Mouse (Mus musculus) CH12.LX (cell line): ENCODE measurements around the gene Ggnbp2. TPM values are rescaled to one million over a fixed set of nuclear protein-coding genes. Genes with fewer than 3 reads are reported as not detected.

Experiments
- DNase-seq: peaks from one replicate; pipeline ENCODE4 v3.0.0-alpha.2; 2013; ENCODE audit errors: extremely low read depth
- H3K27ac ChIP-seq: 2 replicates; pipeline ENCODE4 v1.5.1; 2012; ENCODE audit warnings: low read depth, mild to moderate bottlenecking, control low read depth, moderate library complexity; ENCODE audit not compliant: insufficient read depth
- H3K27me3 ChIP-seq: replicated peaks from 2 replicates; pipeline ENCODE3; 2012; ENCODE audit warnings: inconsistent platforms
- H3K36me3 ChIP-seq, 2 experiments: replicated peaks in 1 of 2; 2 replicates each; pipeline versions ENCODE3 to v1.6.1; 2012; ENCODE audit warnings: inconsistent platforms in 1 of 2, low read length in 1 of 2, mild to moderate bottlenecking in 1 of 2, mixed read lengths in 1 of 2, moderate library complexity in 1 of 2; ENCODE audit not compliant: control insufficient read depth in 1 of 2, insufficient read depth in 1 of 2
- H3K4me1 ChIP-seq, 2 experiments: 2 replicates each; pipeline ENCODE4 v1.6.1; 2012; ENCODE audit warnings: inconsistent platforms in 1 of 2, moderate library complexity in 1 of 2; ENCODE audit not compliant: insufficient read depth in 2 of 2, control insufficient read depth in 1 of 2
- H3K4me2 ChIP-seq: 2 replicates; pipeline ENCODE4 v1.6.1; 2012; ENCODE audit warnings: low read depth, mild to moderate bottlenecking, control low read depth; ENCODE audit not compliant: poor library complexity, insufficient read depth, severe bottlenecking
- H3K4me3 ChIP-seq, 3 experiments: fragments of 150-350 bp in 1 of 3; sonication (generic) in 1 of 3; replicated peaks in 1 of 3; 2 replicates each; pipeline versions ENCODE3 to v1.5.1; 2011 to 2012; ENCODE audit warnings: low read depth in 2 of 3, low read length in 2 of 3, mild to moderate bottlenecking in 2 of 3, moderate library complexity in 2 of 3, control low read depth in 1 of 3, improper control_type of control experiment in 1 of 3, inconsistent platforms in 1 of 3, mixed read lengths in 1 of 3; ENCODE audit not compliant: poor library complexity in 1 of 3
- H3K79me2 ChIP-seq: replicated peaks from 2 replicates; pipeline ENCODE4 v1.6.1; 2012; ENCODE audit warnings: mild to moderate bottlenecking, moderate library complexity; ENCODE audit not compliant: control insufficient read depth, poor library complexity, insufficient read depth, severe bottlenecking; ENCODE audit errors: extremely low read depth
- H3K9ac ChIP-seq: 2 replicates; pipeline ENCODE4 v1.6.1; 2012; ENCODE audit warnings: low read depth, mild to moderate bottlenecking, control low read depth, moderate library complexity; ENCODE audit not compliant: insufficient read depth
- H3K9me3 ChIP-seq: replicated peaks from 2 replicates; pipeline ENCODE3; 2012; ENCODE audit warnings: low read length, inconsistent platforms, mixed read lengths
- BHLHE40 ChIP-seq: IDR thresholded peaks from 2 replicates; pipeline ENCODE4 v1.6.1; 2011; ENCODE audit warnings: mild to moderate bottlenecking, low read depth, low read length, improper control_type of control experiment
- E2F4 ChIP-seq: IDR thresholded peaks from 2 replicates; pipeline ENCODE4 v1.6.1; 2011; ENCODE audit warnings: low read depth, low read length, improper control_type of control experiment; ENCODE audit not compliant: insufficient replicate concordance
- EP300 ChIP-seq: IDR thresholded peaks from 2 replicates; pipeline ENCODE4 v1.6.1; 2011; ENCODE audit warnings: low read length, improper control_type of control experiment
- ETS1 ChIP-seq: conservative IDR thresholded peaks from 2 replicates; pipeline ENCODE4 v1.6.1; 2012; ENCODE audit warnings: low read depth, mild to moderate bottlenecking, inconsistent platforms, low read length, improper control_type of control experiment, moderate library complexity
- JUN ChIP-seq: IDR thresholded peaks from 2 replicates; pipeline ENCODE4 v1.6.1; 2011; ENCODE audit warnings: low read depth, mild to moderate bottlenecking, low read length, improper control_type of control experiment, moderate library complexity; ENCODE audit not compliant: insufficient read depth
- JUND ChIP-seq: conservative IDR thresholded peaks from 2 replicates; pipeline ENCODE4 v1.6.1; 2011; ENCODE audit warnings: low read depth, low read length, improper control_type of control experiment
- MAX ChIP-seq: IDR thresholded peaks from 2 replicates; pipeline ENCODE4 v1.6.1; 2011; ENCODE audit warnings: low read length, improper control_type of control experiment
- MAZ ChIP-seq: IDR thresholded peaks from 2 replicates; pipeline ENCODE4 v1.6.1; 2012; ENCODE audit warnings: low read depth, mild to moderate bottlenecking, inconsistent platforms, low read length, improper control_type of control experiment, moderate library complexity
- MYC ChIP-seq: IDR thresholded peaks from 2 replicates; pipeline ENCODE4 v1.6.1; 2011; ENCODE audit warnings: low read depth, mild to moderate bottlenecking, improper control_type of control experiment, low read length
- NELFE ChIP-seq: IDR thresholded peaks from 2 replicates; pipeline ENCODE4 v1.6.1; 2011; ENCODE audit warnings: low read depth, low read length, improper control_type of control experiment
- NRF1 ChIP-seq: IDR thresholded peaks from 2 replicates; pipeline ENCODE4 v1.6.1; 2014; ENCODE audit warnings: low read depth, mild to moderate bottlenecking, inconsistent platforms, low read length, improper control_type of control experiment, moderate library complexity
- PAX5 ChIP-seq: IDR thresholded peaks from 2 replicates; pipeline ENCODE4 v1.6.1; 2012; ENCODE audit warnings: low read length, inconsistent platforms, mixed read lengths
- POLR2A ChIP-seq: IDR thresholded peaks from 2 replicates; pipeline ENCODE4 v1.6.1; 2011; ENCODE audit warnings: low read depth, mild to moderate bottlenecking, improper control_type of control experiment, low read length
- POLR2AphosphoS2 ChIP-seq: IDR thresholded peaks from 2 replicates; pipeline ENCODE4 v1.6.1; 2011; ENCODE audit warnings: low read depth, low read length, improper control_type of control experiment
- RCOR1 ChIP-seq: conservative IDR thresholded peaks from 2 replicates; pipeline ENCODE4 v1.6.1; 2012; ENCODE audit warnings: low read depth, mild to moderate bottlenecking, inconsistent platforms, low read length, improper control_type of control experiment
- SIN3A ChIP-seq: IDR thresholded peaks from 2 replicates; pipeline ENCODE4 v1.6.1; 2012; ENCODE audit warnings: low read length, improper control_type of control experiment, inconsistent platforms
- TBP ChIP-seq: conservative IDR thresholded peaks from 2 replicates; pipeline ENCODE4 v1.6.1; 2011; ENCODE audit warnings: low read depth, low read length, improper control_type of control experiment
- UBTF ChIP-seq: IDR thresholded peaks from 2 replicates; pipeline ENCODE4 v1.6.1; 2012; ENCODE audit warnings: low read depth, mild to moderate bottlenecking, inconsistent platforms, low read length, improper control_type of control experiment, moderate library complexity
- USF1 ChIP-seq: IDR thresholded peaks from 2 replicates; pipeline ENCODE4 v1.6.1; 2014; ENCODE audit warnings: low read depth, mild to moderate bottlenecking, inconsistent platforms, low read length, improper control_type of control experiment
- ZC3H11A ChIP-seq: IDR thresholded peaks from 2 replicates; pipeline ENCODE4 v1.6.1; 2012; ENCODE audit warnings: low read depth, mild to moderate bottlenecking, inconsistent platforms, low read length, improper control_type of control experiment
- ZNF384 ChIP-seq: IDR thresholded peaks from 2 replicates; pipeline ENCODE4 v1.6.1; 2012; ENCODE audit warnings: low read depth, low read length, improper control_type of control experiment, inconsistent platforms
- dilution Hi-C: fragments of 300-500 bp; cut with MboI; formaldehyde crosslinking; loops from 2 replicates; pipeline ENCODE4 v1.14.3; 2020; ENCODE audit warnings: low sequenced_read_pairs; ENCODE audit not compliant: extremely low pct_unique_long_range_greater_than_20kb, extremely low pct_ligation_motif_present
- in situ Hi-C: fragments of 300-500 bp; cut with MboI; formaldehyde crosslinking; loops from 3 replicates; pipeline ENCODE4 v1.14.3; 2019; ENCODE audit warnings: low sequenced_read_pairs, low pct_ligation_motif_present, low pct_unique_long_range_greater_than_20kb, mixed read lengths
- polyA plus RNA-seq: library from polyadenylated mRNA; unstranded; fragments of >175 nt; gene quantifications from 2 replicates; pipeline ENCODE4 v1.2.1, GENCODE M21; 2012; ENCODE audit warnings: low read depth; ENCODE audit not compliant: insufficient read length
- total RNA-seq, 2 experiments: library from RNA; depleted of rRNA; stranded (reverse); fragments of 300-350 nt in 1 of 2; fragments of >200 nt in 1 of 2; gene quantifications; 2 replicates each; pipeline ENCODE4 v1.2.3; 2012 to 2014

The Ggnbp2 gene
- total and polyA plus RNA-seq, 3 experiments: 70.9 to 125 (median 86.5) TPM

DNA sequence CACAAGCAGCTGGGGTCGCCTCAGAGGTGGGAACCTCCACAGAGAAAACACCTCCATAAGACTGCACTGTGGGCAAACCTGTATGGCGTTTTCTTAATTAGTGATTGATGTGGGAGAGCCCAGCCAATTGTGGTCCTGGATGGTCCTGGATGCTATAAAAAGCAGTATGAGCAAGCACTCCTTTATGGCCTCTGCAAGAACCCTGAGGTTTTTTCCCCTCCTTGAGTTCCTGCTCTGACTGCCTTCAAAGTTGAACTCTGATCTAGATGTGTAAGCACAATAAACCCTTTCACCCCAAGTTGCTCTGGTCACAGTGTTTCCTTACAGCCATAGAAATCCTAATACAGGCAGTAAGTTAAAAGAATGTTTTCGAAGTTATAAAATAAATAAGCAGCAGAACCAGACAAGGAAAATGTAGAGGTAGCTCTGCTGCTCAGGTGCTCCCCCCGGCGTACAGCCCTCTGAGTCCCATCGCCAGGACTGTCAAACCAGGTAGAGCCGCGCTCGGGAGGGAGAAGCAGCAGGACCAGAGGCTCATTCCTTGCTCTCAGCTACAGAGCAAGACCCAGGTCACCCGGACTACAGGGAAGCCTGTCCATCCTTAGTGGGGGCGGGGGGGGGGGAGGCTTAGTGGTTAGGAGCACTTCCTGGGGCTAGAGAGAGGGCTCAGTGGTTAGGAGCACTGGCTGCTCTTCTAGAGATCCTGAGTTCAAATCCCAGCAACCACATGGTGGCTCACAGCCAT is 16.3 kb upstream of the Ggnbp2 start:
- Histone ChIP-seq H3K79me2 (no peaks in the 10 kb centered on the region), H3K36me3 (peaks cover 51 to 90% of the 10 kb centered on the region in 2 experiments), H3K9me3 (no peaks in the 10 kb centered on the region), H3K4me1 (peaks cover 0 to 8% of the 10 kb centered on the region in 2 experiments; a peak in 2 of 4 replicates), H3K9ac (no peak overlapping the region), H3K4me3 (no peak overlapping the region), H3K27ac (no peak overlapping the region), H3K4me2 (no peak overlapping the region), H3K27me3 (no peaks in the 10 kb centered on the region)
- in situ Hi-C loops (no loop called here), dilution Hi-C loops (no loop called here)
- TF ChIP-seq BHLHE40: no peak
- no peak for TF ChIP-seq NELFE
- no peak for TF ChIP-seq MAX
- TF ChIP-seq MYC: no peak
- TF ChIP-seq TBP: no peak
- no peak for TF ChIP-seq MAZ
- no peak for TF ChIP-seq PAX5
- no peak for TF ChIP-seq ZNF384
- no peak for TF ChIP-seq ZC3H11A
- no peak for TF ChIP-seq USF1
- TF ChIP-seq ETS1: no peak
- no peak for TF ChIP-seq NRF1
- TF ChIP-seq E2F4: no peak
- TF ChIP-seq EP300: no peak
- TF ChIP-seq POLR2AphosphoS2: no peak
- TF ChIP-seq RCOR1: no peak
- no peak for TF ChIP-seq JUN
- no peak for TF ChIP-seq UBTF
- TF ChIP-seq JUND: no peak
- no peak for TF ChIP-seq SIN3A
- no peak for DNase-seq

GRCm38 (mm10) chr11:84886236-84886635 is 15.6 kb upstream of the Ggnbp2 start:
- Histone ChIP-seq H3K9ac (no peak overlapping the region), H3K4me1 (peaks cover 5 to 15% of the 10 kb centered on the region in 2 experiments; a peak in 3 of 4 replicates), H3K4me3 (no peak overlapping the region), H3K79me2 (0 out of 2 replicates have a peak, but pooled peaks cover 3% of the 10 kb centered on the region), H3K27me3 (no peaks in the 10 kb centered on the region)
- dilution Hi-C loops: no loop called here
- in situ Hi-C loops: no loop called here
- TF ChIP-seq POLR2A: no peak
- TF ChIP-seq, all 38 proteins: peak for 0
- no peak overlapping the region for H3K4me2 ChIP-seq
- no peak for DNase-seq
- H3K36me3 ChIP-seq: peaks cover 45 to 87% of the 10 kb centered on the region in 2 experiments
- H3K27ac ChIP-seq: no peak overlapping the region
- H3K9me3 ChIP-seq: no peaks in the 10 kb centered on the region
